Mouse (Mus musculus): ENCODE results near the gene Dmpk.
A peak's percentile ranks its signal among the peaks of the same experiment; 100 is the strongest.

GRCm38 (mm10) chr7:19131324-19131848 is 47.7 kb downstream of the Dmpk start:
- TF ChIP-seq EP300 (IDR thresholded peaks at IDR 0.05; ENCODE audit: low read depth) (no peak), CTCF (IDR thresholded peaks at IDR 0.05; ENCODE audit: low read depth) (peak; percentile 86)

All from liver, postnatal 0 days (tissue).